Mouse (Mus musculus) forebrain, postnatal 0 days (tissue): ENCODE data around the gene Gm20696. TPM values are rescaled to one million over a fixed set of nuclear protein-coding genes. Genes with fewer than 3 reads are reported as not detected.
A peak's percentile ranks its signal among the peaks of the same experiment; 100 is the strongest.

Source experiments
- ATAC-seq: fragments of 200-750 bp; cut with Nextera tagmentation; 2 replicates; pipeline ENCODE4 v1.8.0; 2017; ENCODE audit warnings: mild to moderate bottlenecking, moderate library complexity
- DNase-seq: peaks from one replicate; pipeline ENCODE4 v3.0.0-alpha.2; 2015
- H3K27ac ChIP-seq: fragments of 300-500 bp; sonication (generic); 2 replicates; pipeline ENCODE4 v1.5.1; 2014; ENCODE audit warnings: low read depth, mild to moderate bottlenecking, antibody characterized with exemption, low read length, moderate library complexity, mixed read lengths
- H3K27me3 ChIP-seq: fragments of 300-500 bp; sonication (generic); 2 replicates; pipeline ENCODE4 v1.6.1; 2014; ENCODE audit warnings: mild to moderate bottlenecking, low read length, mixed read lengths; ENCODE audit not compliant: insufficient read depth
- H3K36me3 ChIP-seq: fragments of 300-500 bp; sonication (generic); 2 replicates; pipeline ENCODE4 v1.6.1; 2014; ENCODE audit warnings: mild to moderate bottlenecking, moderate library complexity; ENCODE audit not compliant: insufficient read depth
- H3K4me1 ChIP-seq: fragments of 300-500 bp; sonication (generic); 2 replicates; pipeline ENCODE4 v1.6.1; 2014; ENCODE audit warnings: antibody characterized with exemption; ENCODE audit not compliant: insufficient read depth
- H3K4me2 ChIP-seq: fragments of 300-500 bp; sonication (generic); 2 replicates; pipeline ENCODE4 v1.6.1; 2014; ENCODE audit warnings: low read depth, mild to moderate bottlenecking, moderate library complexity
- H3K4me3 ChIP-seq: fragments of 300-500 bp; sonication (generic); 2 replicates; pipeline ENCODE4 v1.5.1; 2014; ENCODE audit warnings: low read depth, low read length, mixed read lengths
- H3K9ac ChIP-seq: fragments of 300-500 bp; sonication (generic); 2 replicates; pipeline ENCODE4 v1.6.1; 2014; ENCODE audit warnings: mild to moderate bottlenecking
- H3K9me3 ChIP-seq: fragments of 300-500 bp; sonication (generic); 2 replicates; pipeline ENCODE4 v1.6.1; 2016; ENCODE audit warnings: low read length
- CTCF ChIP-seq: sonication (generic); IDR thresholded peaks from 2 replicates; pipeline ENCODE4 v1.5.1; 2016; ENCODE audit warnings: antibody characterized with exemption, control low read depth, low read depth
- WGBS: fragments of 180-500 bp; shearing (Covaris S2); extraction: QIAGEN DNeasy Blood & Tissue Kit; methylation state at CpG from one replicate; pipeline ENCODE4 v1.1.7; 2014; 5-methylcytosine and 5-hydroxymethylcytosine counted together
- polyA plus RNA-seq: library from polyadenylated mRNA; unstranded; fragments of >200 nt; fragmentation: Nextera tagmentation; extraction: Ambion mirVana; gene quantifications from 2 replicates; pipeline ENCODE4 v1.2.1, GENCODE M21; 2015
- total RNA-seq: library from RNA; depleted of rRNA; stranded (reverse); fragments of >200 nt; gene quantifications from 2 replicates; pipeline ENCODE4 v1.2.3, GENCODE M21; 2014; rRNA removed

Gm20696 gene
- total RNA-seq, result 2.2 and 3.0 TPM in 2 replicates
- 1.5 and 2.6 TPM in 2 replicates for polyA plus RNA-seq

DNA sequence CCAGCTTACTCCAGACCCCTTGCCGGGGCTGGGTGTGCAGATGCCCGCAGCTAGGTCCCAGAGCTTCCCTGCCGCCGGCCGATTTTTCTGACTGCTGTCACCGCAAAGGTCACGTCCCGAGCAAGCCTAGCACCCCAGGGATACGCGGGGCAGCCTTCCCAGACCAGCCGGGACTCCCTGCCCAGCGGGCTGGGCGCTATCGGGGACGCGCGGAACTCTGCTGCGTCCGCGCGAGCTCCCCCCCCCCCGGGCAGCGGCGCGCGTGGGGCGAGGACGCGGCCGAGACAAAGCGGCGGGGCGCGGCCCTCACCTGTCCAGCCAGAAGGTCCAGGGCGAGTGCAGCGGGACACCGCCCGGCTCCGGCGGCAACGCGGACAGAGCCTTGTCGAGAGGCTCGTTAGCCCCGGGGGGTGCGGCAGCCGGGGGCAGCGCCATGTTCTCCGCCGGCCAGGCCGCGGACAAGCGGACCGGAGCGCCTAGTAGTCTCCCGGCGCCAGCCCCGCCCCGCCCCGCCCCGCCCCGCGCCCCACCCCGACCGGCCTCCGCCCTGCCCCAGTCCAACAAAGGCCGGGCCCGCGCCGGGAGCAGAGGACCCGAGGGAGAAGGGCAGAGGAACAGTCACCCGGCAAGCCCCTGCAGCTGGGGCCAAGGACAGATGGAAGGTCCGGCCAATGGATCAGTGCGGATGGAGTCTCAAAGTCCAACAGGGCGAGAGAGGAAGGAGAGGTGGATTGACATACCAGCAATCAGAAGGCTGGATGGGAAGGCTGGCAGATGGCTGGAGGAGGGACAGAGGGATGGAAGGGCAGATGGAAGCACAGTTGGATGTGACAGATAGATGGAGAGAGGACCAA, at the start of gene Gm20696, which contains the start of gene Eif4e3:
Gm20696 (minus strand) TSS at position 480 of the 854 bp plus-strand sequence.
Eif4e3 (minus strand) TSS at position 454 of the 854 bp plus-strand sequence.
- Histone ChIP-seq H3K9me3 (no peaks in the 10 kb centered on the region), H3K4me1 (peaks cover 37% of the 10 kb centered on the region), H3K4me2 (peak within 1 kb of the TSS; percentile 96), H3K4me3 (peak within 1 kb of the TSS; percentile 67), H3K27ac (peak within 1 kb of the TSS; percentile 69), H3K9ac (peak within 1 kb of the TSS; percentile 77), H3K27me3 (no peaks in the 10 kb centered on the region), H3K36me3 (no peaks in the 10 kb centered on the region)
- 2% methylated on average over 67 of the region's 75 CpGs for WGBS
- TF ChIP-seq CTCF, result no peak
- ATAC-seq (0 out of 2 replicates have a peak, but pooled peaks have one; percentile 5), DNase-seq (no peak)

DNA sequence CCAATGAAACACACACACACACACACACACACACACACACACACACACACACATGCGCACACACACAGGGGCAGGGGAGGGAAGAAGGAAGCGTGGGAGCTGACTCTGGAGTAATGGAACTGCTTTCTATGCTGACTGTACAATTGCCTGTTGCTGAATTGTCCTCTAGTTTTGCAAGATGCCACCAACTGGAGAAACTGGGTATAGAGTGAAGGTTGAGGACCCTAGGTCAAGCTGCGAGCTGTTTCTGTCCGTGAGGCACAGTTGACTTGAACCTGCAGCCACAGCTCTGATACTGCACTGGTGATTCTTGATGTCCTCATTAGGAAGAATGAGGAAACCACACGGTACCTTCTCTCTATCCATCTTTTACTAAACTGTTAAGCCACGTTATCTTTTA, 49.3 kb upstream of the Gm20696 start:
- DNase-seq (no peak), ATAC-seq (no peak)
- no peaks in the 10 kb centered on the region for H3K9me3 ChIP-seq
- no peak for TF ChIP-seq CTCF
- H3K4me1 ChIP-seq, result no peaks in the 10 kb centered on the region
- no peaks in the 10 kb centered on the region for H3K27me3 ChIP-seq
- no peaks in the 10 kb centered on the region for H3K36me3 ChIP-seq
- no peak overlapping the region for H3K9ac ChIP-seq
- H3K4me2 ChIP-seq, result no peak overlapping the region
- H3K27ac ChIP-seq, result no peak overlapping the region
- H3K4me3 ChIP-seq, result no peak overlapping the region
- WGBS, result 78% methylated on average over 6 of the region's 6 CpGs

DNA sequence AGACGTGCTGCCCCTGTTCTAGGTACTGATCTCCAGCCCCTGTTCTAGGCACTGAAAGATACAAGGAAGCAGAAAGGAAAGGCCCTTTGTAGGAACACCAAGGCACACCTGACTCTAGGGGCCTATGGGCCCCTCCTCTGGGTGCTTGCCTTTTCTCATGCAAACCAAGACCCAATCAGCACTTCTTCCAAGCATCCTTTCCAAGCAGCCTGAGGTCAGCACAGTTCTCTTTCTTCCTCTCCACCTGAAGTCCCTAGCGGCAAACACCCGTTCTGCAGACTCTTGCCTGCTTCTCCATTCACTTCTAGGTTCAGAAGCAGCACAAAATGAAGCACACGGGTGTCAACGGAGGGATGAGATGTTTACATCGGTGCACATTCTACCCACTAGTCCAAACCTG, 48.6 kb upstream of the Gm20696 start:
- Histone ChIP-seq H3K27ac (no peak overlapping the region), H3K9me3 (no peaks in the 10 kb centered on the region), H3K36me3 (no peaks in the 10 kb centered on the region), H3K27me3 (no peaks in the 10 kb centered on the region), H3K4me2 (no peak overlapping the region), H3K4me1 (no peaks in the 10 kb centered on the region), H3K4me3 (no peak overlapping the region), H3K9ac (no peak overlapping the region)
- 68% methylated on average over 6 of the region's 6 CpGs for WGBS
- ATAC-seq, result no peak
- DNase-seq, result no peak
- no peak for TF ChIP-seq CTCF

DNA sequence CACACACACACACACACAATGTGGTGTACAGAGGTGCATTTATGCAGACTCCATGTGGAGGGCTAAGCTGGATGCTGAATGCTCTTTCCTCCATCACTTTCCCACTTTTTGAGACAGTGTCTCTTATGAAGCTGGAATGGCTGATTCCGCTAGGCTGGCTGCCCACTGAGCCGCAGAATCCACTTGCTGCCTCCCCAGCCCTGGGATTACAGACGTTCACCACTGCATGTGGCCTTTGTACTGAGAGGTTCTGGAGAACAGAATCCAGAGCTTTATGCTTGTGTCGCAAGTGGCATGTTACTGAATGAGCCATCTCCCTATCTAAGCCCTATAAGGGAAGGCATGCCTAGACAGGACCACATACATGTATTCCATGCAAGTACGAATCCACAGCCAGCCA, 46.7 kb upstream of the Gm20696 start:
- Histone ChIP-seq H3K27me3 (no peaks in the 10 kb centered on the region), H3K9me3 (no peaks in the 10 kb centered on the region), H3K4me2 (no peak overlapping the region), H3K4me3 (no peak overlapping the region), H3K27ac (no peak overlapping the region), H3K9ac (no peak overlapping the region), H3K4me1 (no peaks in the 10 kb centered on the region), H3K36me3 (no peaks in the 10 kb centered on the region)
- TF ChIP-seq CTCF, result no peak
- no peak for ATAC-seq
- no peak for DNase-seq
- 67% methylated on average over 5 of the region's 5 CpGs for WGBS

DNA sequence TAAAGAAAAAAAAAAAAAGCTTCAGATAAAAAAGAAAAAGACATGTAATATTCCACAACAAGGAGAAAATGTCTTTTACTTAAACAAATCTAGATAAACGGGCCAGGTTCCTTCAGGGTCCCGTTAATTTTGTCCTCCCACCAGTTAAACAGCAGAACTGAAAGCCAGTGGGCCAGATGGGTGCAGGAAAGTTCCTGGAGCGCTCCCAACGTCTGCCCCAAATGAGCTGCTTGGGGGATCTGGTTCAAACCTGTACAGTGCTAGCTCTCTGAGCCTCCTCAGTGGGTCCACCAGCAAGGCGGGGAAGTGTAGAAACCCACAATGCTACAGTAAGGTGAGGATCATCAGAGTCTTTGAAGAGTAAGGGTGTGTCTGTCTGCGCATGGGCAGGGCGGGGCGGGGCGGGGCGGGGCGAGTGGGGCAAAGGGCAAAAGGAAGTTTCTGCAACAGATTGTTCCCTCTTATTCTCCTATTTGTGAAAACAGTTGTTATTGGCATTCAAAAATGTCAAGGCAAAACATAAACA, 45.0 kb upstream of the Gm20696 start:
- ATAC-seq (no peak), DNase-seq (no peak)
- H3K9me3 ChIP-seq, result no peaks in the 10 kb centered on the region
- no peak for TF ChIP-seq CTCF
- no peaks in the 10 kb centered on the region for H3K27me3 ChIP-seq
- no peak overlapping the region for H3K4me2 ChIP-seq
- no peaks in the 10 kb centered on the region for H3K36me3 ChIP-seq
- WGBS, result 75% methylated on average over 11 of the region's 11 CpGs
- no peaks in the 10 kb centered on the region for H3K4me1 ChIP-seq
- H3K27ac ChIP-seq, result no peak overlapping the region
- no peak overlapping the region for H3K9ac ChIP-seq
- no peak overlapping the region for H3K4me3 ChIP-seq

DNA sequence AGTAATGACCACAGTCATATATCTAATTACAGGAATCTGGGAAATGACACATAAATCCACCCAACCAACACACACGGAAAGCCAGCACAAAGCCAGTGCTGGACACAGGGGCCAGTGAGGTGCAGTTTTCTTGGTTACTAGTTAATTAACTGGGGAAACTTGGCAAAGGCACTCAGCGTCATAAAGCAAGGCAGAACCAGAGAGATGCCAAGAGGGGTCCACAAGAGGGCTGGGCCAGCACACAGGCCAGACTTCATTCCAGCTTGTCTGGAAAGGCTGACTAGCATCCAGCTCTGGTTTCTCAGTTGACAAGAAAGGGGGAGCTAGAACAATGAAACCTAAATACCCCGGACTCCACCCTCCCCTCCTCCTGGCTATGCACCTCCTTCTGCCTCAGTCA, 33.9 kb upstream of the Gm20696 start:
- no peak for TF ChIP-seq CTCF
- Histone ChIP-seq H3K27me3 (no peaks in the 10 kb centered on the region), H3K27ac (no peak overlapping the region), H3K4me3 (no peak overlapping the region), H3K9ac (no peak overlapping the region), H3K4me2 (no peak overlapping the region), H3K9me3 (no peaks in the 10 kb centered on the region), H3K4me1 (no peaks in the 10 kb centered on the region), H3K36me3 (no peaks in the 10 kb centered on the region)
- DNase-seq (no peak), ATAC-seq (no peak)
- WGBS, result 36% methylated on average over 3 of the region's 3 CpGs
